Mouse (Mus musculus): ENCODE results near the gene Pdhb.

GRCm38 (mm10) chr14:8146611-8147223, 26.1 kb downstream of the Pdhb start:
- TF ChIP-seq CTCF (IDR thresholded peaks at IDR 0.05; ENCODE audit: low read depth, low read length) (no peak), POLR2A (IDR thresholded peaks at IDR 0.05; ENCODE audit: extremely low read depth, insufficient read depth, low read length) (no peak)
